Mouse (Mus musculus) kidney, postnatal 0 days (tissue): ENCODE measurements at regions not wholly inside any gene's neighbourhood (a gene's known extent, or its start where the extent isn't known, plus 50 kb on each side); places are given as distances from the start of the nearest gene placed in this dataset.

ENCODE experiments used
- ATAC-seq: fragments of 200-750 bp; cut with Nextera tagmentation; replicated peaks from 2 replicates; pipeline ENCODE4 v1.8.0; 2017; ENCODE audit warnings: low read depth, moderate number of reproducible peaks, moderate TSS enrichment, moderate library complexity; ENCODE audit not compliant: low FRiP score
- DNase-seq: peaks from one replicate; pipeline ENCODE4 v3.0.0-alpha.2; 2016; ENCODE audit warnings: low spot score
- H3K27ac ChIP-seq: fragments of 300-500 bp; sonication (generic); 2 replicates; pipeline ENCODE4 v1.5.1; 2014; ENCODE audit warnings: mild to moderate bottlenecking
- H3K27me3 ChIP-seq: fragments of 300-500 bp; sonication (generic); 2 replicates; pipeline ENCODE4 v1.6.1; 2014; ENCODE audit warnings: low read length, mixed read lengths; ENCODE audit not compliant: insufficient read depth
- H3K36me3 ChIP-seq: fragments of 300-500 bp; sonication (generic); 2 replicates; pipeline ENCODE4 v1.6.1; 2014; ENCODE audit warnings: low read length, mixed read lengths; ENCODE audit not compliant: insufficient read depth
- H3K4me1 ChIP-seq: fragments of 300-500 bp; sonication (generic); replicated peaks from 2 replicates; pipeline ENCODE4 v1.6.1; 2014; ENCODE audit warnings: antibody characterized with exemption, low read length, mixed read lengths; ENCODE audit not compliant: insufficient read depth
- H3K4me2 ChIP-seq: fragments of 300-500 bp; sonication (generic); 2 replicates; pipeline ENCODE4 v1.6.1; 2014; ENCODE audit warnings: mild to moderate bottlenecking, low read length, moderate library complexity, mixed read lengths
- H3K4me3 ChIP-seq: fragments of 300-500 bp; sonication (generic); replicated peaks from 2 replicates; pipeline ENCODE4 v1.5.1; 2014; ENCODE audit warnings: low read depth, low read length
- H3K9ac ChIP-seq: fragments of 300-500 bp; sonication (generic); 2 replicates; pipeline ENCODE4 v1.6.1; 2014; ENCODE audit warnings: low read depth, low read length
- H3K9me3 ChIP-seq: fragments of 300-500 bp; sonication (generic); replicated peaks from 2 replicates; pipeline ENCODE4 v1.6.1; 2016; ENCODE audit warnings: low read length, inconsistent platforms, mixed read lengths
- CTCF ChIP-seq: IDR thresholded peaks from 2 replicates; pipeline ENCODE4 v1.5.1; 2016; ENCODE audit warnings: antibody characterized with exemption, low read depth, mild to moderate bottlenecking, moderate library complexity
- WGBS: fragments of 180-500 bp; shearing (Covaris S2); extraction: QIAGEN DNeasy Blood & Tissue Kit; methylation state at CpG from one replicate; pipeline ENCODE4 v1.1.7; 2014; 5-methylcytosine and 5-hydroxymethylcytosine counted together

GRCm38 (mm10) chr1:158119708-158120107 lies 236.4 kb downstream of the Brinp2 start:
- no peak overlapping the region for H3K27ac ChIP-seq
- H3K9ac ChIP-seq = no peak overlapping the region
- H3K4me2 ChIP-seq = no peak overlapping the region
- no peaks in the 10 kb centered on the region for H3K36me3 ChIP-seq
- ATAC-seq (no peak), DNase-seq (no peak)
- 55% methylated on average over 2 of the region's 2 CpGs for WGBS
- H3K9me3 ChIP-seq = no peaks in the 10 kb centered on the region
- no peak for TF ChIP-seq CTCF
- H3K4me3 ChIP-seq = no peak overlapping the region
- no peaks in the 10 kb centered on the region for H3K4me1 ChIP-seq
- no peaks in the 10 kb centered on the region for H3K27me3 ChIP-seq

GRCm38 (mm10) chr1:158124902-158125301 lies 231.2 kb downstream of the Brinp2 start:
- Histone ChIP-seq H3K9me3 (no peaks in the 10 kb centered on the region), H3K27me3 (no peaks in the 10 kb centered on the region), H3K4me3 (no peak overlapping the region), H3K4me1 (no peaks in the 10 kb centered on the region), H3K4me2 (no peak overlapping the region), H3K36me3 (no peaks in the 10 kb centered on the region), H3K9ac (no peak overlapping the region), H3K27ac (no peak overlapping the region)
- DNase-seq (no peak), ATAC-seq (no peak)
- no peak for TF ChIP-seq CTCF
- WGBS = 83% methylated on average over 3 of the region's 3 CpGs

GRCm38 (mm10) chr1:158126272-158126671 lies 229.9 kb downstream of the Brinp2 start:
- H3K4me1 ChIP-seq = no peaks in the 10 kb centered on the region
- WGBS = 76% methylated on average over 2 of the region's 2 CpGs
- H3K4me2 ChIP-seq = no peak overlapping the region
- H3K9ac ChIP-seq = no peak overlapping the region
- no peaks in the 10 kb centered on the region for H3K36me3 ChIP-seq
- no peak for TF ChIP-seq CTCF
- H3K4me3 ChIP-seq = no peak overlapping the region
- no peaks in the 10 kb centered on the region for H3K27me3 ChIP-seq
- no peaks in the 10 kb centered on the region for H3K9me3 ChIP-seq
- no peak for ATAC-seq
- no peak for DNase-seq
- no peak overlapping the region for H3K27ac ChIP-seq

GRCm38 (mm10) chr1:158129243-158129770 lies 226.8 kb downstream of the Brinp2 start:
- ATAC-seq (no peak), DNase-seq (no peak)
- H3K4me2 ChIP-seq = no peak overlapping the region
- no peaks in the 10 kb centered on the region for H3K9me3 ChIP-seq
- no peaks in the 10 kb centered on the region for H3K4me1 ChIP-seq
- no peak overlapping the region for H3K27ac ChIP-seq
- H3K27me3 ChIP-seq = no peaks in the 10 kb centered on the region
- H3K36me3 ChIP-seq = no peaks in the 10 kb centered on the region
- no peak overlapping the region for H3K9ac ChIP-seq
- TF ChIP-seq CTCF = no peak
- 87% methylated on average over 3 of the region's 3 CpGs for WGBS
- no peak overlapping the region for H3K4me3 ChIP-seq

- no peak for TF ChIP-seq CTCF
- no peak for ATAC-seq
- 14% methylated on average over 3 of the region's 3 CpGs for WGBS
- no peaks in the 10 kb centered on the region for H3K4me1 ChIP-seq
- no peak overlapping the region for H3K27ac ChIP-seq
- no peak overlapping the region for H3K4me2 ChIP-seq
- H3K4me3 ChIP-seq = no peak overlapping the region
- no peaks in the 10 kb centered on the region for H3K36me3 ChIP-seq
- no peaks in the 10 kb centered on the region for H3K27me3 ChIP-seq
- no peak overlapping the region for H3K9ac ChIP-seq
- H3K9me3 ChIP-seq = no peaks in the 10 kb centered on the region
- peak; percentile 0 for DNase-seq
These were observed 208.6 kb downstream of the Brinp2 start for GRCm38 (mm10) chr1:158147525-158147924.

- Histone ChIP-seq H3K36me3 (no peaks in the 10 kb centered on the region), H3K4me1 (no peaks in the 10 kb centered on the region), H3K27me3 (no peaks in the 10 kb centered on the region), H3K4me2 (no peak overlapping the region), H3K4me3 (no peak overlapping the region), H3K9me3 (no peaks in the 10 kb centered on the region), H3K27ac (no peak overlapping the region), H3K9ac (no peak overlapping the region)
- WGBS = 82% methylated on average over 5 of the region's 5 CpGs
- ATAC-seq (no peak), DNase-seq (no peak)
- TF ChIP-seq CTCF = no peak
These were observed 208.1 kb downstream of the Brinp2 start for GRCm38 (mm10) chr1:158148035-158148434.

GRCm38 (mm10) chr1:158161111-158161510 lies 195.0 kb downstream of the Brinp2 start:
- no peak overlapping the region for H3K4me3 ChIP-seq
- no peaks in the 10 kb centered on the region for H3K36me3 ChIP-seq
- ATAC-seq (no peak), DNase-seq (no peak)
- H3K9ac ChIP-seq = no peak overlapping the region
- H3K4me1 ChIP-seq = no peaks in the 10 kb centered on the region
- H3K27ac ChIP-seq = no peak overlapping the region
- WGBS = 61% methylated on average over 2 of the region's 2 CpGs
- no peaks in the 10 kb centered on the region for H3K9me3 ChIP-seq
- H3K4me2 ChIP-seq = no peak overlapping the region
- no peak for TF ChIP-seq CTCF
- no peaks in the 10 kb centered on the region for H3K27me3 ChIP-seq
